Mouse (Mus musculus): ENCODE measurements around the gene Sppl3. TPM values are rescaled to one million over a fixed set of nuclear protein-coding genes. Genes with fewer than 3 reads are reported as not detected.

The Sppl3 gene
- polyA plus RNA-seq, 1 experiment from 2014 or later, result 13.3 TPM

DNA sequence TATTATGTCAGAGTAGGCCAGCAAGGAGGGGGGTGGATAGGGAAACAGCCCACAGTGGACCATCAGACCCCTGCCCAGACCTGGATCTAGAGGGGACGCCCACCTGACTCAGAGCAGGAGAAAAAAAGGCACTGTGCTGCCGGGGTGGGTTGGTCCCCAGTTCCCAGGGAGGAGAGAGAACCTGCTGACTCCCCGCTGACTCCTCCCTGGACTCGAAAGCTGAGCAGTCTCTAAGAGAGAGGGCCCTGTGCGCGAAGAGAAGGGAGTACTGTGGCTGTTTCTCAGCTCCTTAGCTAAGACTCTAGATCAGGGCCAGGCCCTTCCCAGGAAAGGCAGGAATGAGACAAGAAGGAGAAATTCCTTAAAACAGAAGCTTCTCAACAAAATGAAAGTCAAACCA lies 133.5 kb downstream of the Sppl3 start:
- 77% methylated on average over 6 of the region's 6 CpGs for WGBS
- peaks cover 75% of the 10 kb centered on the region for H3K36me3 ChIP-seq (replicated peaks)

DNA sequence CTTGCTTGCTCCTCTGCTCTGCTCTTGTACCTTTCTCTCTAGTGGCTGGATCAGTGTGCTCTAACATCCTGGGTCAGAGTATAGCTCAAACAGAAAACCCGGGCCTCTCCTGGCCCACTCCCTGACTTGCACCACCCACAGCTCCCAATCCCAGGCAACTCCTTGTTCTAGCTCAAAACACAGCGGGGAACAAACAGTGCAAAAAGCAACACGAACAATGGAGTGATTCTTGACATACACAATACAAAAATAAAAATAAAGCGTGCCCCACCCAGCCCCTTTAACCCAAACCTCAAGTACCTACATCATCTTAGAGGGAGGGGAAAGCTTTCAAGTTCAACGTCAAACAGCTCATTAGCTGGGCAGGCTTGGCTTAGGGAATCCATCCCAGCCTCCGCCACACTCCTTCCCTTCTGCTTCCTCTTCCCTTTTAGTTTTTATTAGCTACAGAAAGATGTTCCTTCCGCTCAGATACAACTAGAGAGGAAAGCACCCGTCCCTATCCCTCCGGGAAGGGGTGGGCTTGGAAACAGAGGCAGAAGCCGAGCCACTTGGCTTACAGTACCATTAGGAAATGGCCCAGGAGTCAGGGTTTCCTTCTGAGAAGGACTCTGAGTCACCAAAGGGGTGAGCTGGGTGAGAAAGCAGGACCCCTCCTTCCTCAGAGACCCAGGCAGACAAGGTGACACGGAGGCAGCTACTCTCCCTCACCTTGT lies 134.5 kb downstream of the Sppl3 start:
- H3K27me3 ChIP-seq (ENCODE audit: poor library complexity, severe bottlenecking), result no peaks in the 10 kb centered on the region
- no peak overlapping the region for H3K4me3 ChIP-seq
- H3K4me1 ChIP-seq, result peaks cover 34% of the 10 kb centered on the region
- no peak overlapping the region for H3K27ac ChIP-seq
- 88% methylated on average over 11 of the region's 11 CpGs for WGBS
- peaks cover 4% of the 10 kb centered on the region; the same call in 1 of the 2 replicates for H3K9me3 ChIP-seq
- peaks cover 85% of the 10 kb centered on the region for H3K36me3 ChIP-seq (replicated peaks)
- DNase-seq (ENCODE audit: extremely low spot score, low spot score), result no peak

More for the DNA sequence above, 133.5 kb downstream of the Sppl3 start:
- no peak for DNase-seq (ENCODE audit: extremely low spot score, low spot score)
- Histone ChIP-seq H3K27ac (no peak overlapping the region), H3K4me1 (peaks cover 34% of the 10 kb centered on the region), H3K9me3 (peaks cover 3% of the 10 kb centered on the region; the same call in 1 of the 2 replicates), H3K4me3 (no peak overlapping the region), H3K27me3 (ENCODE audit: poor library complexity, severe bottlenecking) (no peaks in the 10 kb centered on the region)

DNA sequence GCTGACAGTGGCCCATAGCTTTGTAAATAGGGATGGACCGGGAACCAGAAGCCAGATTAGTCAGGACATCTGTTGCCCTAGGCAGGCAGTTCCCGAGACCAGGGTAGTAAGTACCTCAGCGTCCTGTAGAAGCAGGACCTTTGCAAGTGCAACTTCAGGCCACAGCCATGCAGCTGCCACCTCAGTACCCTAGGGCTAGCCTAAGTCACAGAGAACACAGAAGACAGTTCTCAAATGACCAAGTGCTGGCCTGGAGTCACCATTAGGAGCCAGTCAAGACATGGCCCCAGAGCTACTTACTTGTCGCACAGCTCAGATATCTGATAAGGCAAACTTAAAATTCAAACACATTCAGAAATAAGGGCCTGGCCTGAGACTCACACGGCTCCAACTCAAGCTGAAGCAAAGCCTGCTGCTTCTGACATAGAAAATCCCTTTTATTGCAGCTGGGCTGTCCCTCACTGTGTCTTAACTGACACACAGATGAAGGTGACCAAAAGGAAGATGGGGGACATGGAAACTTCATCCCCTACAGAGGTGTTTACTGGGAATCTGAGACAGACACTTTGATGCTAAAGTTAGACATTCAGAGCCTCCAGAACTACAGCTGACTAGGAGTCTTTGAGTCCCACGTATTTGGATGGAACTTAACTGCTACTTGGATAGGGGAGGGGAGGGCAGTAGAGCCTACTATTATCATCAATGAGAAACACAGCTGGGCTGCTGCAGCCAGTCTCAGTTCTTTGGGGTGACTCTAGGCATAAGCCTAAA lies 135.2 kb downstream of the Sppl3 start:
- WGBS, result 88% methylated on average over 6 of the region's 6 CpGs
- peaks cover 29% of the 10 kb centered on the region for H3K4me1 ChIP-seq
- H3K27me3 ChIP-seq (ENCODE audit: poor library complexity, severe bottlenecking), result no peaks in the 10 kb centered on the region
- H3K36me3 ChIP-seq (replicated peaks), result peaks cover 92% of the 10 kb centered on the region
- H3K27ac ChIP-seq, result no peak overlapping the region
- H3K9me3 ChIP-seq, result peaks cover 4% of the 10 kb centered on the region; the same call in 1 of the 2 replicates
- no peak overlapping the region for H3K4me3 ChIP-seq
- no peak for DNase-seq (ENCODE audit: extremely low spot score, low spot score)

DNA sequence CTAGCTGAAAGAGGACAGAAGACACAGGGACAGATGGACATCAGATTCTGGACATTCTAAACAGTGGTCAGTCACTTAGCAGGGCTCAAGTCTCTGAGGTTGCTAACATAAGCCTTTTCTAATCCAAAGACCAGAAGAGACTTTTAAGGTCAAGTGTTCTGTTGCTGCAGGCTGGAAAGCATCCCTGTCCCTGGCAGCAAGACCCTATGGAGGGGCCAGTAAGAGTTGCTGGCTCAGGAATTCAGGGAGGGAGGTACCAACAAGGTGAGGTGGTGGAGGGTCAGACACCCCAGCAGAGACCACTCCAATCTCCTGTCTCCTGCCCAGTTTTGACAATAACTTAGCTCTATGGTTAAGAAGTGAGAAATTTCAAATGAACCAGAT lies 135.8 kb downstream of the Sppl3 start:
- no peak for DNase-seq (ENCODE audit: extremely low spot score, low spot score)
- Histone ChIP-seq H3K4me3 (no peak overlapping the region), H3K27ac (no peak overlapping the region), H3K9me3 (peaks cover 4% of the 10 kb centered on the region; the same call in 1 of the 2 replicates), H3K27me3 (ENCODE audit: poor library complexity, severe bottlenecking) (no peaks in the 10 kb centered on the region), H3K4me1 (peaks cover 32% of the 10 kb centered on the region), H3K36me3 (replicated peaks) (peaks cover 98% of the 10 kb centered on the region)

- no peaks in the 10 kb centered on the region for H3K27me3 ChIP-seq (ENCODE audit: poor library complexity, severe bottlenecking)
- peaks cover 4% of the 10 kb centered on the region; the same call in 1 of the 2 replicates for H3K9me3 ChIP-seq
- peaks cover 36% of the 10 kb centered on the region for H3K4me1 ChIP-seq
- peaks cover 99% of the 10 kb centered on the region for H3K36me3 ChIP-seq (replicated peaks)
- no peak overlapping the region for H3K27ac ChIP-seq
- H3K4me3 ChIP-seq, result no peak overlapping the region
- DNase-seq (ENCODE audit: extremely low spot score, low spot score), result no peak
- 86% methylated on average over 3 of the region's 3 CpGs for WGBS
Observed at GRCm38 (mm10) chr5:115147388-115147787, 136.5 kb downstream of the Sppl3 start.

DNA sequence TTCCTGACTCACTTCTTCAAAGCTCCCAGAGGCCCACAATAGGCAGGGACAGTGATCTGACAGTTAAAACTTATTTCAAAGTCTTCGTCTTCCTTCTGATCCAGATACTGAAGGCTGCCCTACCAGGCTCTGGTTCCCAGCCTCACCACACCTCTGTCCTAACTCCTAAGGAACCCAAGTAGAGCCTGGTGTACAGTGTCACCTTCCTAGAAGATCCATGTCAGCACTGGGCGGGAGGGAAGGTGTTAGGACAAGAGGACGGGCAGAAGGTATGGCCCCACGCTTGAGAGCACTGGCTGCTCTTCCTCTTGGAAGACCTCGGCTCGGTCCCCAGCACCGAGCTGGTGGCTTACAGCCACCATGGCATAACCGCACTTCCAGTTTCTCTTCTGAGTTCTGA lies 137.4 kb downstream of the Sppl3 start:
- 95% methylated on average over 8 of the region's 8 CpGs for WGBS
- Histone ChIP-seq H3K9me3 (peaks cover 4% of the 10 kb centered on the region; the same call in 1 of the 2 replicates), H3K4me1 (peaks cover 36% of the 10 kb centered on the region), H3K4me3 (no peak overlapping the region), H3K27ac (no peak overlapping the region), H3K27me3 (ENCODE audit: poor library complexity, severe bottlenecking) (no peaks in the 10 kb centered on the region), H3K36me3 (replicated peaks) (peaks cover 99% of the 10 kb centered on the region)
- no peak for DNase-seq (ENCODE audit: extremely low spot score, low spot score)

Other genes starting within 250 kb of the Sppl3 start
- 38.3 and 39.5 TPM in 2 replicates for gene Ankrd13a, start 236.5 kb upstream of the Sppl3 start, polyA plus RNA-seq (2016; fragmentation: Nextera tagmentation; extraction: Ambion mirVana)
- gene Git2, start 235.6 kb upstream of the Sppl3 start, polyA plus RNA-seq (2016; fragmentation: Nextera tagmentation; extraction: Ambion mirVana), result 33.1 and 34.2 TPM in 2 replicates
- gene 1500011B03Rik, start 187.7 kb upstream of the Sppl3 start, polyA plus RNA-seq (2016; fragmentation: Nextera tagmentation; extraction: Ambion mirVana), result 118 and 119 TPM in 2 replicates
- not detected in 2 replicates for gene 4930519G04Rik, start 157.5 kb upstream of the Sppl3 start, polyA plus RNA-seq (2016; fragmentation: Nextera tagmentation; extraction: Ambion mirVana)
- 0.14 and 0.15 TPM in 2 replicates for gene Gm9936, start 152.5 kb upstream of the Sppl3 start, polyA plus RNA-seq (2016; fragmentation: Nextera tagmentation; extraction: Ambion mirVana)
- gene Oasl2, start 114.2 kb upstream of the Sppl3 start, polyA plus RNA-seq (2016; fragmentation: Nextera tagmentation; extraction: Ambion mirVana), result 0.34 and 0.45 TPM in 2 replicates
- gene Oasl1, start 87.9 kb upstream of the Sppl3 start, polyA plus RNA-seq (2016; fragmentation: Nextera tagmentation; extraction: Ambion mirVana), result not detected in 2 replicates
- 41.5 and 43.3 TPM in 2 replicates for gene 2210016L21Rik, start 69.0 kb upstream of the Sppl3 start, polyA plus RNA-seq (2016; fragmentation: Nextera tagmentation; extraction: Ambion mirVana)
- gene Hnf1a, start 40.0 kb upstream of the Sppl3 start, polyA plus RNA-seq (2016; fragmentation: Nextera tagmentation; extraction: Ambion mirVana), result not detected in 2 replicates
- gene Gm10401, start 87.2 kb downstream of the Sppl3 start, polyA plus RNA-seq (2016; fragmentation: Nextera tagmentation; extraction: Ambion mirVana), result 18.3 and 22.9 TPM in 2 replicates
- gene Acads, start 108.2 kb downstream of the Sppl3 start, polyA plus RNA-seq (2016; fragmentation: Nextera tagmentation; extraction: Ambion mirVana), result 59.9 and 66.9 TPM in 2 replicates
- 75.4 and 77.6 TPM in 2 replicates for gene Unc119b, start 123.8 kb downstream of the Sppl3 start, polyA plus RNA-seq (2016; fragmentation: Nextera tagmentation; extraction: Ambion mirVana)
- 64.2 and 67.3 TPM in 2 replicates for gene Mlec, start 147.0 kb downstream of the Sppl3 start, polyA plus RNA-seq (2016; fragmentation: Nextera tagmentation; extraction: Ambion mirVana)
- 0.31 and 0.43 TPM in 2 replicates for gene Cabp1, start 183.2 kb downstream of the Sppl3 start, polyA plus RNA-seq (2016; fragmentation: Nextera tagmentation; extraction: Ambion mirVana)
- 116 and 119 TPM in 2 replicates for gene Pop5, start 224.7 kb downstream of the Sppl3 start, polyA plus RNA-seq (2016; fragmentation: Nextera tagmentation; extraction: Ambion mirVana)